Mouse (Mus musculus): Measurements from ENCODE around the gene Hsph1.

Gene Hsph1

DNA sequence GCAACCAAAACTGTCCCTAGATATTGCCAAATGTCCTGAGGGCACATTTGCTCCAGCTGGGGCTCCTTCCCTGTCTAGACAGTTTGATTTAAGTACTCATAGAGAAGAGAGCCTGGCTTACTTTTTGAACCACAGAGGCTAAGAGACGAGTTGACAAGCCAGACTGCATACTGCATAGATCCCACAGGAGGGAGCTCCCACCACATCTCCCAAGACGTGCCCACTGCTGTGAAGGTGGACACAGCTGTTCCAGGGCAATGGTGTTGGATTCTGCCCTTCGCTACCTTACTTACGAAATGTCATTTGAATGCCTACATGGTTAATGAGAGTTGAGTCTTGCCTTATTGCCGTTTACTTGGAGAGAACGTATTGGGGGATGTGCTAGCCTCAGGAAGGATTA is 6.2 kb upstream of the Hsph1 start:
- DNase-seq (ENCODE audit: low spot score in 2 of 2) = no peak

DNA sequence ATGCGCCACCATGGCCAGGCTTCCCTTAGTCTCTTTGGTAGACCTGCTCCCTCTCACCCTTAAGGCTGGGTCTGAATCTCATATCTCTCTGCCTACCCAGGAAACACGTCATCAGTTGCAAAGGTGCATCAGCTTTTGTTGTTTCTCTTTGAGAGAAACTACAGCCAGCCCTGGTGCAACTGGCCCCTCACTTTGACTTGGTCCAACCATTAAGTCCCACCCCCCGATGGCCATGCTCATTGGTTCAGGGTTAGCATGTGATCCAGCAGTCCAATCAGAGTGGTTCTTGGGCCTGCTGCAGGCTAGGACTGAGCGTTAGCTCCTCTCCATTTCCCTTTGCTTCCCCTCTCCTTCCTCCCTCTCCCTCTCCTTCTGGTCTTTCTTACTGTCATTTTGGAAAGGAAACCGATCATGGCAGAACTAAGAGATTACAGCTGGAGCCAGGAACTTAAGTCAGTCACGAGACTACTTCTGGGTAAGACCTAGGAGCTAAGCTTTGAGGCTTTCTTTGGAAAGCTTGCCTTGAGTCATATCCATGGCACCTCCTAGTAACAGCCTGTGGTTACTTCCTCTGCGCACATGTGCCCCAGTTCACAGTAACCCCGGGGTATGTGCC is 5.2 kb upstream of the Hsph1 start:
- DNase-seq (ENCODE audit: low spot score in 2 of 2) = no peak

DNA sequence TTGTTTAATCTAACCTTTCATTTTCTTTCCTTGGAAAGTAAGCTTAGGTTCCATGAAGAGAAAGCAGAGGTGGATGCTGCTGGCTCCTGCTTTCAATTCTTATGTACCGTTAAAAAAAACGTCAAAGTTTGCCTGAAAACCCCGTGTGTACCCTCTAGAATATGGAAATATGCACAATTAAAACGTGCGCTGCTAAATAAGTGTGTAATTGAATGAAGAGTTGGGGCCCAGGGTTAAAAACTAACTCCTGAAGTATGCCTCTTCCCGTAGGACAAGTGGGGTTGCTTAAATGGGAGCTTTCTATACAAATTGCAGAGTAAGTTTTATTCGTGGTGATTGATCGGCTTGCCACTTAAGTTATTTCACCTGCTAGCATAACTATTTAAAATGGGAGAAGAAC is 1.1 kb upstream of the Hsph1 start:
- no peak for DNase-seq (ENCODE audit: low spot score in 2 of 2)

GRCm38 (mm10) chr5:149635556-149635955 is 620 bp downstream of the Hsph1 start:
- DNase-seq (ENCODE audit: low spot score in 2 of 2) = no peak

GRCm38 (mm10) chr5:149634409-149635035 is 1.7 kb downstream of the Hsph1 start:
- no peak for DNase-seq (ENCODE audit: low spot score in 2 of 2)

- no peak for DNase-seq (ENCODE audit: low spot score in 2 of 2)
Measured at GRCm38 (mm10) chr5:149625547-149625946, 10.6 kb downstream of the Hsph1 start.

DNA sequence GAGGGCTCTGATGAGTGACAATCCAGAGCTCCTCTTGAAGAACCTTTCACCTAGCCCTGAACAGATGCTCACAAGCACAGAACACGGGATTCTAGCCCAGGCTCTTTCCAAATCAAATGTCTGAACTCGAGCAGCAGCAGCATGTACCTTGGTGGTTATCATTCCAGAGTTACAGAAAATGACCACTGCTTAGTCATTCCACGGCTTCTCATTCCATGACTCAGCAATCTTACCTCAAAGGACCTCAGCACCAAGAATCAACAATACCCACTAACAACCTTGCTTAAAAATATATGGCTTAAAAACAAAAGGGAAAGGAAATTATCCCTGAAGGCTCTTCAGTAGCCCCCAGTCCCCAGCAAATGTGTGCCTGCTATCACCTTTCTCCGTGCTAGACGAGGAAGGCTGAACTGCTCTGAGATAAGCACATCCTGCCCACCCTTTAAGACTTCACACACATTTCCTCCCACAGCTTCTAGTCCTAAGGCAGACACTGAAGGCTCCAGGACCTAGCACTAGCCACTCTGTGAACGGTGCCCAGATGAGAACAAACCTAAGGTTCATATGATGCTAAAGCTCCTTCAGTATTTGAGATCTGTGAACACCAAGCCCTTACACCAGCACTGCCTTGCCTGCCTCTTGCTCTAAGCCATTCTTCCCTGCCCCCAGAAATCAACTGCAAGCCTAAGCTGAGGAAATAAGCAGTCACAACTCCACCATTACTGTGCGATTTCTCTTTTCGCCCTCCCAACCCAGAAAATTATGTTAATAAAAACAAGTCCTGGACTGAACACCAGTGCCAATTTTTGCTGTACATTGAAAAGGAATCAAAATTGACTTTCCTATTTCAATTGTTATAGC is 12.1 kb downstream of the Hsph1 start:
- DNase-seq (ENCODE audit: low spot score in 2 of 2) = no peak

GRCm38 (mm10) chr5:149622644-149623043 is 13.5 kb downstream of the Hsph1 start:
- DNase-seq (ENCODE audit: low spot score in 2 of 2) = no peak

DNA sequence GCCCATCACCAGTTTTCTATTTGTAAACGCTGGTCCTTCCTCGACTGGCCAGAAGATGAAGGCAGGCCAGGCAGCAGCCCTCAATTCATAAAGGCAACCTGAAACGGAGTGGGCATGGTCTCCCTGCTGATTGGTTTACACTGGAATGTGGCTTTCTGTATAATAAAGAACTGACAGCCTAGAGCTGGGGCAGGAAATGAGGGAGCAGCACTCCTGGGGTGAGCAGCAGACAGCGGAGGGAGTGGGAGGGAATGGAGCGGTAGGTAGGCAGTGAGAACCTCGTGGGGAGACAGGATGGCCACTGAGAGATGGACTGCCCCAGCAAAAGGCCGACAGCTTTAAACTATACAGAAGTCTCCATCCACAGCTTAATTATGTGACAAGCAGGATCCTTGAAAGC is 14.0 kb downstream of the Hsph1 start:
- DNase-seq (ENCODE audit: low spot score in 2 of 2) = no peak

- DNase-seq (ENCODE audit: low spot score in 2 of 2) = no peak
Measured at GRCm38 (mm10) chr5:149617776-149618425, 18.3 kb downstream of the Hsph1 start.

DNA sequence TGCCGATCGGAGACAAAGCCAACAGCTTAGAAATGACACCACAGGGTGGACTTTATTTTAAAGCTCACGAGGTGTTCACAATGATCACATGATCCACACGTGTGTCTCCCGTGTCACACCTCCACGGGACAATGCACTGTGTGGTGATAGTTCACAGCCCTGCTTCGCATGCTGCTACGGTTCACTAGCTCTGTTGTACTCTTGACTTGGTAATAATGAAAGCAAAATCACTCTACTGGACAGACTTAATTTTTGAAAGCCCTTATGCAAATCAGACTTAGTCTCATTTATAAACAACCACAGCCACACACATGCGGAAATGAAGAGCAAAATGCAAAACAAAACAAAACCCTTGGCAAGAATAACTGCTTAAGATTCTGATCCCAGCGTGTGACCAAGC is 19.4 kb downstream of the Hsph1 start:
- no peak for DNase-seq (ENCODE audit: low spot score in 2 of 2)

DNA sequence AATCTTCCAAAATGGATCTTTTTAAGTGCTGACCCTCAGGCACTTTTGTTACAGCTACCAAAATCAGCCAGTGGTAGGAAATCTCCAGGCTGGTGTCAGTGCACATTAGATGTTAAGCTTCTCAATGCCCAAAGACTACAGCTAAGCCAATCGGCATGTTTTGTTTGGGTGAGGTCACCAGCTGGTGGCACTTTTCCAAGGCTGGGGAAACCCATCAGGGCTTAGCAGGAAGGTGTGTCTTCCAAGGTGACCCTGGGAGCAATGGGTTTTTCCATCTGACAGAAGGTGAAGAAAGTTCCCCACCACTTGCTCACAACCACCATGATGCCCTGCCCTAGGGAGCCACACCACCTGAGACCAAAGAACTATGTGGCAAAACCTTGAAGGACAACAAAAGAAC is 20.0 kb downstream of the Hsph1 start:
- DNase-seq (ENCODE audit: low spot score in 2 of 2) = no peak

- DNase-seq (ENCODE audit: low spot score in 2 of 2) = no peak
Measured at GRCm38 (mm10) chr5:149612740-149613139, 23.4 kb downstream of the Hsph1 start.

DNA sequence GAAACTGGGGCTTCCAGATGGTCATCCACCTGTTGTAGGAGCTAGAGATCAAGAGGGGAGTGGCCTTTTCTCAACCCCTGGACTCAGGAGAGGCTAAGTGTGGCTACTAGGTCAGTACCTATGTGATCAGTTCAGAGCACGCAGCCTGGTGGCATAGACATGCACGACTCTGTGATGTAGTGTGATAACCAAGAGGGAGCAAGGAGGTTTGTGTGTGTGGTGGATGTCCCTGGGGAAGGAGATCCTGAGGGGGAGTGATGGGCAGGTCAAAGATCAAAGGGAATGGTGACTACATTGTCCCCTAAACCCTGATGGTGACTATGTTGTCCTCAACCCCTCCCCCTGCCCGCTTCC is 24.0 kb downstream of the Hsph1 start:
- no peak for DNase-seq (ENCODE audit: low spot score in 2 of 2)

GRCm38 (mm10) chr5:149611476-149612164 is 24.6 kb downstream of the Hsph1 start:
- DNase-seq (ENCODE audit: low spot score in 2 of 2) = peak in 1 of 2 experiments; percentile 7

- no peak for DNase-seq (ENCODE audit: low spot score in 2 of 2)
Measured at GRCm38 (mm10) chr5:149607083-149607720, 29.0 kb downstream of the Hsph1 start.

GRCm38 (mm10) chr5:149603241-149603640 is 32.9 kb downstream of the Hsph1 start:
- DNase-seq (ENCODE audit: low spot score in 2 of 2) = peak; percentile 17 to 25

- no peak for DNase-seq (ENCODE audit: low spot score in 2 of 2)
Measured at GRCm38 (mm10) chr5:149601996-149602395, 34.2 kb downstream of the Hsph1 start.

GRCm38 (mm10) chr5:149597351-149597750 is 38.8 kb downstream of the Hsph1 start:
- DNase-seq (ENCODE audit: low spot score in 2 of 2) = no peak

- DNase-seq (ENCODE audit: low spot score in 2 of 2) = no peak
Measured at GRCm38 (mm10) chr5:149594215-149594614, 42.0 kb downstream of the Hsph1 start.

DNA sequence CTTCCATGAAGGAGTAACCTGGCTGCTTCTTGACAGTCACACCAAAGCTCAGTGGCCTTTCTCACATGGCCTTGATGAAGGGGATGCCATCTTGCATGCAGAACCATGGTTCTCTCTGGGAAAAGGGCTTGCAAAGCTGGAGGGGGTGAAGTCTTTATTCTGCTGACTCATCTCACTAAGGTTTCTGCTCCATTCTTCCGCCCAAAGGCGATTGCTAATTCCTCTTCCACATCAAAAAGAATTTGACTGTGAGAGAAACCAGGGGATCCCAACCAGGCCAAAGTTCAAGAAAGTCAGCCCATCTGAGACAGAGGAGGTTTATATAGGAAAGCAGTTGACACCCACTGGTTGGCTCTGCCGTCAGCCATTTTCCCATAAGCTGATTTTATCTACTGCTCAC is 46.2 kb downstream of the Hsph1 start:
- no peak for DNase-seq (ENCODE audit: low spot score in 2 of 2)

Data from heart, adult 9 months (tissue).